Mouse (Mus musculus) hindbrain, embryonic 14.5 days (tissue): Measurements from ENCODE around the gene Inpp1. TPM values are rescaled to one million over a fixed set of nuclear protein-coding genes. Genes with fewer than 3 reads are reported as not detected.

Source experiments
- ATAC-seq: fragments of 200-750 bp; cut with Nextera tagmentation; 2 replicates; pipeline ENCODE4 v1.8.0; 2017; ENCODE audit warnings: moderate number of reproducible peaks, mild to moderate bottlenecking, moderate TSS enrichment, moderate library complexity; ENCODE audit not compliant: low FRiP score
- DNase-seq: peaks from one replicate; pipeline ENCODE4 v3.0.0-alpha.2; 2015; ENCODE audit warnings: low spot score
- H3K27ac ChIP-seq: fragments of 300-500 bp; sonication (generic); 2 replicates; pipeline ENCODE4 v1.5.1; 2014; ENCODE audit warnings: mild to moderate bottlenecking, moderate library complexity
- H3K27me3 ChIP-seq: fragments of 300-500 bp; sonication (generic); 2 replicates; pipeline ENCODE4 v1.6.1; 2014; ENCODE audit warnings: mild to moderate bottlenecking, low read length, mixed read lengths; ENCODE audit not compliant: control insufficient read depth, insufficient read depth
- H3K36me3 ChIP-seq: fragments of 300-500 bp; sonication (generic); replicated peaks from 2 replicates; pipeline ENCODE4 v1.6.1; 2014; ENCODE audit not compliant: control insufficient read depth, insufficient read depth
- H3K4me1 ChIP-seq: fragments of 300-500 bp; sonication (generic); replicated peaks from 2 replicates; pipeline ENCODE4 v1.6.1; 2014; ENCODE audit warnings: antibody characterized with exemption, low read length, mixed read lengths; ENCODE audit not compliant: control insufficient read depth, insufficient read depth
- H3K4me2 ChIP-seq: fragments of 300-500 bp; sonication (generic); replicated peaks from 2 replicates; pipeline ENCODE4 v1.6.1; 2014; ENCODE audit warnings: mild to moderate bottlenecking, moderate library complexity
- H3K4me3 ChIP-seq: fragments of 300-500 bp; sonication (generic); replicated peaks from 2 replicates; pipeline ENCODE4 v1.5.1; 2014; ENCODE audit warnings: mild to moderate bottlenecking, low read length
- H3K9ac ChIP-seq: fragments of 300-500 bp; sonication (generic); 2 replicates; pipeline ENCODE4 v1.6.1; 2014
- H3K9me3 ChIP-seq: fragments of 300-500 bp; sonication (generic); 2 replicates; pipeline ENCODE4 v1.6.1; 2016; ENCODE audit warnings: low read length; ENCODE audit not compliant: control insufficient read depth
- WGBS: fragments of 180-500 bp; shearing (Covaris S2); extraction: QIAGEN DNeasy Blood & Tissue Kit; methylation state at CpG from one replicate; pipeline ENCODE4 v1.1.7; 2014; 5-methylcytosine and 5-hydroxymethylcytosine counted together
- polyA plus RNA-seq: library from polyadenylated mRNA; unstranded; fragments of >200 nt; fragmentation: Nextera tagmentation; extraction: Ambion mirVana; gene quantifications from 2 replicates; pipeline ENCODE4 v1.2.1, GENCODE M21; 2014

Inpp1 gene
- polyA plus RNA-seq, 1 experiment from 2014 or later, result 35.7 TPM

DNA sequence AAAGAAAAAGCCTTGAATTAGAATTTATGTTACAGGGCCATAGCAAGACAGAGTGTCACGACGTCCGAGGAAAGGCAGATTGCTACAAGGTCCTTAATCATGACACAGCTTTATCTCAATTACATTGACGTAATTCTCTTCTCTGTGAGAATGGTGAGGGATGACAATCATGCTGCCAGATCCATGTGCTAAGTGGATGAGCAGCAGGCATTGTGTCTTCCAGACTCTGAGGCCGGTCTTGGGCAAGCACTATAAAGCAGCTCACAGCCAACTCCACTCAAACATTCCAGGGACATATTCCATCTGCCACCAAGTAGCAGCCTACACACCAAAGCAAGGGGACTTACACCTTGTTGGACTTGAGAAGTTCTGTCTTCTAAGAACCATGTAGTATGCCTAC, 17.7 kb downstream of the Inpp1 start:
- ATAC-seq (peak; percentile 43; the same call in 1 of the 2 replicates), DNase-seq (no peak)
- Histone ChIP-seq H3K4me1 (no peaks in the 10 kb centered on the region), H3K9me3 (no peaks in the 10 kb centered on the region), H3K36me3 (peaks cover 16% of the 10 kb centered on the region; the same call in 1 of the 2 replicates), H3K4me3 (no peak overlapping the region), H3K27me3 (no peaks in the 10 kb centered on the region), H3K27ac (no peak overlapping the region), H3K9ac (no peak overlapping the region), H3K4me2 (no peak overlapping the region)
- 64% methylated on average over 5 of the region's 5 CpGs for WGBS

DNA sequence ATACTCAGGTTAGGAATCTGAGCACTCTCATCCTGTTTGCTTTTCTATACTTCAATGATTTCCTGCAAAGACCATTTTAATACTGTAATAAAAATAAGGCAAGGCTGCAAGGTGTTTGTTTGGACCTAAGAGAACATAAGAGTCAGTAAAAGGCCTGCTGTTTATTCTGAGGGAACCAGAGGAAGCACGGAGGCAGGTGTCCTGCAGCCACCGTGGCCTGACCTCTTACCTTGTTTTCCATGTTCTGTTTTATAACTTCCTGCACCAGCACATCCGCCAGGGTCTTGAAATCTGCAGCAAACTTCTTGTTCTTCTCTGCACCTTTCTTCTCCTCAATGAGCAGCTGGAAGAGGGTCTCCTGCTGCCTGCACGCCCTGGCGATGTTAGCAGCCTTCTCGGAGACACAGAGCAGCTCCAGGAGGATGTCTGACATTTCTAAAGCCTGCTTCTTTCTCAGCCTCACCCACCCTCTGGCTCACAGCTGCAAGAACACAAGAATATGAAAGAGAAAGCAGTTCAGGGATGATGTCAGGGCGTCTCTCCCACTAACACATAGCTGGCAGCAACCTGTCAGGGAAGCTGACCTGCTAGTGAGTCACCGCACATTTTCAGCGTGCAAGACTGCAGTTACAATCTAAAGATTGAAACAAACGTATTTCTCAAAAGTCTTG, 18.3 kb downstream of the Inpp1 start:
- Histone ChIP-seq H3K4me2 (no peak overlapping the region), H3K9ac (no peak overlapping the region), H3K9me3 (no peaks in the 10 kb centered on the region), H3K27ac (no peak overlapping the region), H3K4me1 (no peaks in the 10 kb centered on the region), H3K27me3 (no peaks in the 10 kb centered on the region), H3K4me3 (no peak overlapping the region), H3K36me3 (peaks cover 22% of the 10 kb centered on the region)
- 79% methylated on average over 10 of the region's 10 CpGs for WGBS
- ATAC-seq (no peak), DNase-seq (no peak)

DNA sequence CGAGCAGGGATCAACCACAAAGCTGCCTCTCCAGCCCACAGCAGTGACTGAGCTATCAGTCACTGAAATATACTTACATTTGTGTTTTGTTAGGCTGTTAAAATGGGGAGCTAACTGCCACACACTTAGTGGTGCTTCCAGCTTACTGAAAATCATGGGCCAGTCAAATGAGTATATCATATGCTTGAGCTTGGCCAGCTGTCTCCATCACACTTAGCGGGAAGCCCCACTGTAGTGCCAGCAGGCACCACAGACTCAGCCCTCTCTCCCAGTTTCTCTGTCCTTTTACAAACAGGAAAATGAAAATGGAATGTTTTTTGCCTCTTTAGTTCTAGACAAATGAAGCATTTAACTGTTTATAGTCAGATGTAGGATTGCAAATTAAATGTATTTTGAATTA, 21.6 kb downstream of the Inpp1 start:
- Histone ChIP-seq H3K36me3 (peaks cover 43% of the 10 kb centered on the region), H3K4me3 (no peak overlapping the region), H3K4me1 (no peaks in the 10 kb centered on the region), H3K9ac (no peak overlapping the region), H3K4me2 (no peak overlapping the region), H3K9me3 (no peaks in the 10 kb centered on the region), H3K27ac (no peak overlapping the region), H3K27me3 (no peaks in the 10 kb centered on the region)
- 92% methylated on average over 2 of the region's 2 CpGs for WGBS
- ATAC-seq (no peak), DNase-seq (no peak)

DNA sequence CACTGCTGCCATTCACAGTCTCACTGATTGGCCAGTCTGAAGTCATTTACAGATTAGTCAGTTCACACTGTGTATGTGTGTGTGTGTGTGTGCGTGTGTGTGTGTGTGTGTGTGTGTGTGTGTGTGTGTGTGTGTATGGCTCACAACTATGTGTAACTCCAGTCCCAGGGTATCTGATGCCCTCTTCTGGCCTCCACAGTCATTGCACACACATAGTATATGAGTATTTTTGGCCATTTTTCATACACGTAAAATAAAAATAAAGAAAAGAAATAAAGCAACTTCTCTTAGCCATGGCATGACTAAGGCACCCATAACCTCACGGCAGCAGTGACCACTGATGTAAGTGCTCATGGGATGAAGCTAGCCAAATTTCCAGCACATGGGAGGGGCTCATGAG, 23.8 kb downstream of the Inpp1 start:
- H3K9me3 ChIP-seq, result no peaks in the 10 kb centered on the region
- no peaks in the 10 kb centered on the region for H3K27me3 ChIP-seq
- H3K36me3 ChIP-seq, result peaks cover 58% of the 10 kb centered on the region
- WGBS, result 76% methylated on average over 3 of the region's 3 CpGs
- DNase-seq (no peak), ATAC-seq (no peak)
- H3K9ac ChIP-seq, result no peak overlapping the region
- no peaks in the 10 kb centered on the region for H3K4me1 ChIP-seq
- H3K4me3 ChIP-seq, result no peak overlapping the region
- H3K4me2 ChIP-seq, result no peak overlapping the region
- H3K27ac ChIP-seq, result no peak overlapping the region

DNA sequence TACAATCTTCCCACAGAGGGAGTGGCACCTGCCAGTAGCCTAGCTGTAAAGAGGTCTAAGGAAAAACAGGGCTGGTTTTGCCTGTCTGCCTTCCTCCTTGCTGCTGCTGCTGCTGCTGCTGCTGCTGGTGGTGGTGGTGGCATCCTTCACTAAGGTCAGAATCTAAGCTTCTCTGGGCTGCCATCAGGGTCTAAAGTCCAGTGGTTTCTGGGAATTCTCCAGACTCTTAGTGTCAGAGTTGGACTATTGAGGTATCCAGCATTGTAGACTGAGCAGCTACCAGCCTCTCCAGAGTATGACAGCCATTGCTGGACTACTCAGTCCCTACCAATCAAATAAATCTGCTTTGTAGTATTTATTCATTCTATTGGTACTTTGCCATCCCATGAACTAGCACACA, 24.8 kb downstream of the Inpp1 start:
- no peak overlapping the region for H3K9ac ChIP-seq
- H3K27ac ChIP-seq, result no peak overlapping the region
- H3K9me3 ChIP-seq, result no peaks in the 10 kb centered on the region
- H3K27me3 ChIP-seq, result no peaks in the 10 kb centered on the region
- H3K4me3 ChIP-seq, result no peak overlapping the region
- H3K36me3 ChIP-seq, result peaks cover 55% of the 10 kb centered on the region
- H3K4me1 ChIP-seq, result no peaks in the 10 kb centered on the region
- DNase-seq (no peak), ATAC-seq (no peak)
- H3K4me2 ChIP-seq, result no peak overlapping the region

DNA sequence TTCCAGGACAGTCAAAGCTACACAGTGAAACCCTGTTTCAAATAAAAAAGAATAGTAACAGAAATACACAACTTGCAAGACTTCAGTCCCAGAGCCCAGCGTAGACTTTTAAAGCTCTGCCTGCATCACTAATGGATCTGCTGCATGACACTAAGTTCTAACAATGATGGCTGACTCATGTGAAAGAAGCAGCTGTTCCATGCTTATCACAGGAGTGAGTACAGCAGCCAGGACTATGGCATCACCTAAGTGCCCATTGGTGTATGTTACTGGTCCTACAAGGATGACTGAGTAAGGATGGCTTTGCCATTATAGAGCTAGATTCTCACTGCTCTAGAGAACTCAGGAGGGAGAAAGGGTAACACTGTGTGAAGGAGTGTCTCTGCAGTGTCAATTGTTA, 30.2 kb downstream of the Inpp1 start:
- no peak overlapping the region for H3K4me3 ChIP-seq
- peaks cover 22% of the 10 kb centered on the region for H3K36me3 ChIP-seq
- no peak for DNase-seq
- H3K4me2 ChIP-seq, result no peak overlapping the region
- H3K27ac ChIP-seq, result no peak overlapping the region
- H3K4me1 ChIP-seq, result no peaks in the 10 kb centered on the region
- no peaks in the 10 kb centered on the region for H3K9me3 ChIP-seq
- no peak for ATAC-seq
- WGBS, result 85% methylated on average over 1 of the region's 1 CpGs
- H3K27me3 ChIP-seq, result no peaks in the 10 kb centered on the region
- no peak overlapping the region for H3K9ac ChIP-seq

DNA sequence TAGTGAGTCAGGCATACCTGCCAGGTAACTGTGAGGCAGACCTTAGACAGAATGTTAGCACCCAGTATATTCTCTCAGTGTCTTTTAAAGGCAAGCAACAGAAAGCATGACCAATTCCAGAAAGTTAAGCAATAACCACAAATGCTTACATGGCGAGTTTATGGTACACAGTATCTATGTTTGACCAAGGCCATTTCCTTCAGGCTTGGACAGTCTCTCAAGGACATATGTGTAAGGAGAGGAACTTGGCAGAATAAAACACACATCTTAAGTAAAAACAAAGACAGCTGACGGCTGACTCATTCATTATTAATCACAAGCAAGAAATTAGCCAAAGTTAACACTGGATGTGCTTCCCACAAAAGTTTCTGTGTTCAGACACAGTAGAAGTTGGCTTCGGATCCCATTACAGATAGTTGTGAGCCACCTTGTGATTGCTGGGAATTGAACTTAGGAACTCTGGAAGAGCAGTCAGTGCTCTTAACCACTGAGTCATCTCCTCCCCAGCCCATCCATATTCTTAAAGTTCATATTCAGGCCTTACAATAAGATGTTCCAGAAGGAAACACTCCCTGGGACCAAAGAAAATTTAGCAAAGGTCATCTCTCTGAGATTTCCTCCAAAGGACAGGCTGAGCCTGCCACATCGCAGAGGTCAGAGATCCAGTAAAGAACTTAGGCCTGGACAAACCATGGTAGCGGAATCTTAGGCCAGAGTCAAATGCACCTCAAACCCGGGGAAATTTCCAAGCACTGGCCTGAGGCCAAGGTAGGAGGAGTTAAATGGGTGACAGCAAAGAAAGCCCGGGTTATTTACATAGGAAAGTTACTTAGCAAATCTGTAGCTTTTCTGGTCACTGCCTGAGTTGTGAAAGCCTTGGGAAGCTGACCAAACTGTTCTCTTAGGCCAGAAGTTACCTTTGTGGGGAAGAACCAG, 52.0 kb downstream of the Inpp1 start:
- WGBS, result 78% methylated on average over 7 of the region's 7 CpGs
- Histone ChIP-seq H3K27ac (no peak overlapping the region), H3K4me3 (no peak overlapping the region), H3K36me3 (no peaks in the 10 kb centered on the region), H3K27me3 (no peaks in the 10 kb centered on the region), H3K9ac (no peak overlapping the region), H3K4me1 (no peaks in the 10 kb centered on the region), H3K4me2 (no peak overlapping the region), H3K9me3 (no peaks in the 10 kb centered on the region)
- DNase-seq (no peak), ATAC-seq (no peak)

DNA sequence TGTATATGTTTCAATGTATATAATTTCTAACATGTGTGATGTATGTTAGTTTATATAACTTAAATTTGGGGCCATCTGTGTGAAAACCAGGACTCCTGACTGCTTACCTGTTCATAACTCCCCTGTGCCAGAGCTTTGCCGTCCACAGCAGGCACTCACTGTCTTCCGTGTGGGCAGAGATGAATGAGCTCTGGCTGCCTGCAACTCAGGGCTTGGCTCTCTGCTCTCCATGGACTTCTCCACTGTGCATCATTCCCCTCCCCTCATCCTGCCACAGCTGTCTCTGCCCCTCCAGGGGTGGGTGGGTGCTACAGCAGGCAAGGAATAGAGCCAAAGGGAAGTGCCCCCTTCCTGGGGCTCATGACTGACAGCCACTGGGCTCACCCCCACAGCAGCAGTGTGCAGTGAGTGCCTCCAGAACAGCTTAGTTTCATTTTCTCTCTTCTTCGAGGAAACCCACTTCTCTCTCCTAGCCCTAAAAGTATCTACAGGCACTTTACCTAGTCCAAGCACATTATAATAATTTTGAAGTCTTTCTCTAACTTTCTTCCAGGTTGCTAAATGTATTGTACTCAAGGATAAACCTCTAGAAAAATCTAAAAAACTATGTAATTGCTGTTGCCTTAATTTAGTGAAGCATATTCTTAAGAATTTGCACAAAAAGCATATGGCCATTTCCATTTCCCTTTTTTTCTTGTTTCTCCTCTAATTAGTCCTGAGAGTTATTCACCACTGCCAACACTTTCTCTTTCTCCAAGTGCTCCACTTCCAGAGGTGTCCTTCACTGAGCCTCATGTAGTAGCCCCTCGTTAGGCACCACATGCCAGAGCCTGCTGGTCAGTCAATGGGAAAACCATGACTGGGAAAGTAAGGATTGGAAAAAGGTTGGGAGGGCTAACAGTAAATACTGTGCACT, 53.3 kb downstream of the Inpp1 start:
- no peaks in the 10 kb centered on the region for H3K27me3 ChIP-seq
- H3K27ac ChIP-seq, result no peak overlapping the region
- H3K4me3 ChIP-seq, result no peak overlapping the region
- 73% methylated on average over 4 of the region's 4 CpGs for WGBS
- H3K9me3 ChIP-seq, result no peaks in the 10 kb centered on the region
- H3K4me2 ChIP-seq, result no peak overlapping the region
- no peak overlapping the region for H3K9ac ChIP-seq
- DNase-seq, result no peak
- no peaks in the 10 kb centered on the region for H3K36me3 ChIP-seq
- no peaks in the 10 kb centered on the region for H3K4me1 ChIP-seq
- ATAC-seq, result no peak

DNA sequence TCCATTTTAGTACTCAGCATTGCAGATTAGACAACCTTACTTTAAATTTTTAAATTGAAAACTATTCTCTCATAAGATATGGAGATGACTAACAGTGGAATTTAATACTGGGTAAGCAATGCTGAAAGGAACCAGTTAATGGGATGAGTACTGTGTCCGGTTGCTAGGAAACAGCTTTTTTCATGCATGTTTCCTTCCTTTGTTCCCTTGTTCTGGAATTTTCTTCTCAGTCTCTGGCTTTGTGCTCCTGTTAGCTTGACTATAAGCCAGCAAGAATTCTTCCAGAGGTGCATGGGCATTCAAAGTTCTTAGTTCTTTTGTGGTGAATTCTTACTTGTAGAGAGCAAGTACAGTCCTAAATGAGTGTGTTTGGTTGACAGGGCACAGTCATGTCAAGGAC, 59.3 kb downstream of the Inpp1 start:
- Histone ChIP-seq H3K9me3 (no peaks in the 10 kb centered on the region), H3K4me1 (no peaks in the 10 kb centered on the region; the same call in 1 of the 2 replicates), H3K36me3 (no peaks in the 10 kb centered on the region), H3K4me2 (no peak overlapping the region), H3K27ac (no peak overlapping the region), H3K4me3 (no peak overlapping the region), H3K27me3 (no peaks in the 10 kb centered on the region), H3K9ac (no peak overlapping the region)
- DNase-seq (no peak), ATAC-seq (no peak)
- 46% methylated on average over 1 of the region's 1 CpGs for WGBS
